Mouse (Mus musculus) natural killer cell, adult 2 months (primary cell): Measurements from ENCODE around the gene Olfr918.

Experiments used
- DNase-seq, 2 experiments: peaks; one replicate each; pipeline ENCODE4 v3.0.0; 2022; ENCODE audit warnings: low spot score in 2 of 2

Olfr918 gene

GRCm38 (mm10) chr9:38674501-38674900 lies at the start of gene Olfr918:
Gene Olfr918, minus strand, starts transcription at chr9:38674601.
- DNase-seq: no peak

GRCm38 (mm10) chr9:38724044-38724443 lies 49.6 kb upstream of the Olfr918 start:
- no peak for DNase-seq

GRCm38 (mm10) chr9:38718927-38719441 lies 44.6 kb upstream of the Olfr918 start:
- no peak for DNase-seq

- DNase-seq: no peak
Measured at GRCm38 (mm10) chr9:38718102-38718501, 43.7 kb upstream of the Olfr918 start, which contains the start of gene Vwa5a. Gene Vwa5a, plus strand, starts transcription at chr9:38718268.

- no peak for DNase-seq
Measured at GRCm38 (mm10) chr9:38672887-38673286, 1.5 kb downstream of the Olfr918 start.

- DNase-seq: no peak
Measured at GRCm38 (mm10) chr9:38665742-38666141, 8.7 kb downstream of the Olfr918 start, which contains the start of gene Olfr917. Gene Olfr917, minus strand, starts transcription at chr9:38665842.

GRCm38 (mm10) chr9:38659775-38660174 lies 14.6 kb downstream of the Olfr918 start, which contains the start of gene Olfr916:
Gene Olfr916, minus strand, starts transcription at chr9:38659875.
- DNase-seq: no peak

- no peak for DNase-seq
Measured at GRCm38 (mm10) chr9:38632406-38632805, 42.0 kb downstream of the Olfr918 start.
